Mouse (Mus musculus) hindbrain, embryonic 15.5 days (tissue): Measurements from ENCODE around the gene Arhgap31. TPM values are rescaled to one million over a fixed set of nuclear protein-coding genes. Genes with fewer than 3 reads are reported as not detected.

Experiments
- ATAC-seq: fragments of 200-750 bp; cut with Nextera tagmentation; 2 replicates; pipeline ENCODE4 v1.8.0; 2017; ENCODE audit warnings: low read depth, moderate number of reproducible peaks, moderate TSS enrichment; ENCODE audit not compliant: low FRiP score
- H3K27ac ChIP-seq: fragments of 300-500 bp; sonication (generic); replicated peaks from 2 replicates; pipeline ENCODE4 v1.5.1; 2015; ENCODE audit warnings: mild to moderate bottlenecking, inconsistent platforms
- H3K27me3 ChIP-seq: fragments of 300-500 bp; sonication (generic); 2 replicates; pipeline ENCODE4 v1.6.1; 2015; ENCODE audit warnings: control low read depth, inconsistent platforms
- H3K36me3 ChIP-seq: fragments of 300-500 bp; sonication (generic); 2 replicates; pipeline ENCODE4 v1.6.1; 2015; ENCODE audit warnings: control low read depth, inconsistent platforms
- H3K4me1 ChIP-seq: fragments of 300-500 bp; sonication (generic); replicated peaks from 2 replicates; pipeline ENCODE4 v1.6.1; 2015; ENCODE audit warnings: control low read depth, inconsistent platforms
- H3K4me2 ChIP-seq: fragments of 300-500 bp; sonication (generic); 2 replicates; pipeline ENCODE4 v1.6.1; 2015; ENCODE audit warnings: moderate library complexity, mild to moderate bottlenecking, inconsistent platforms
- H3K4me3 ChIP-seq: fragments of 300-500 bp; sonication (generic); 2 replicates; pipeline ENCODE4 v1.5.1; 2015; ENCODE audit warnings: mild to moderate bottlenecking, inconsistent platforms
- H3K9ac ChIP-seq: fragments of 300-500 bp; sonication (generic); 2 replicates; pipeline ENCODE4 v1.6.1; 2015; ENCODE audit warnings: inconsistent platforms
- H3K9me3 ChIP-seq: fragments of 300-500 bp; sonication (generic); 2 replicates; pipeline ENCODE4 v1.6.1; 2016; ENCODE audit warnings: control low read depth, inconsistent platforms
- WGBS: fragments of 180-500 bp; shearing (Covaris S2); methylation state at CpG from one replicate; pipeline ENCODE4 v1.1.7; 2015; 5-methylcytosine and 5-hydroxymethylcytosine counted together
- polyA plus RNA-seq: library from polyadenylated mRNA; unstranded; fragments of >200 nt; fragmentation: Nextera tagmentation; extraction: Ambion mirVana; gene quantifications from 2 replicates; pipeline ENCODE4 v1.2.1, GENCODE M21; 2015

Arhgap31 gene
- polyA plus RNA-seq, 1 experiment from 2014 or later = 6.4 TPM

DNA sequence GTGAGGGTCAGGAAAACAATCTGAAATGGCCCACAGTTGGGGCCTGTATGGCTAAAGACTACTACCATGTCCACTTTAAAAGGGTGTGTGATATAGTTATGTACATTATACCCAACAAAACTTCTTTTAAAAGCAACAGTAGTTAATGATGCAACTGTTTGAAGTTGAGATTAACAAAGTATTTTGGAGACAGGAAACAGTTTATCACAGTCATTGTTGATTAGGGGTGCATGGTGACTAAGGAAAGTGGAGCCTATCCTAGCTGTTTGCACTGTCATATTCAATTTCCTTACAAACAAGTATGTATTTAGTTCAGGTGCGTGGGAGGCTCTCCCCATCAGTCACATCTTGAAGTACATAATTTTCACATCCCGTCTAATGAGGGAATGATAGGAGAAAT, 47.1 kb downstream of the Arhgap31 start:
- H3K36me3 ChIP-seq = no peaks in the 10 kb centered on the region
- 91% methylated on average over 2 of the region's 2 CpGs for WGBS
- no peak overlapping the region for H3K27ac ChIP-seq
- H3K4me3 ChIP-seq = no peak overlapping the region
- H3K4me1 ChIP-seq = peaks cover 18% of the 10 kb centered on the region
- no peak overlapping the region for H3K9ac ChIP-seq
- ATAC-seq = no peak
- no peaks in the 10 kb centered on the region for H3K27me3 ChIP-seq
- H3K9me3 ChIP-seq = no peaks in the 10 kb centered on the region
- H3K4me2 ChIP-seq = no peak overlapping the region

DNA sequence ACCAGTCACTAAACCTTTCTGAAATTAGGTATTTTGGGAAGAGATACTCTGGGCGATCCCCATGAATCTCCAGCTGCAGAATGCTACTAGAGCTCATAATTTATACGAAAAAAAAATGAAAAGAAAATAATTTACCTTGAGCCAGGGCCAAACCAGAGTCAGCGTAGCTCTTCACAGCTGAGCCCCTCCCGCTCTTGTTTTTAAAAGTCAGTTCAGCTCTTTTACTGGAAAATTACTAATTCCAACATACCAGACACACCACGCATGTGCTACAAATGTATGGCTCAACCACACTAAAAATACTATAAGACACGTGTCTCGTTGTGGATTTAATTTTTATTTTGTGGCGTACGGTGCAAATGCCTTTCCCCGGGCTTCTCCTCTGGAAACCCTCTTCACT, 50.5 kb downstream of the Arhgap31 start:
- Histone ChIP-seq H3K4me2 (no peak overlapping the region), H3K4me3 (no peak overlapping the region), H3K4me1 (no peaks in the 10 kb centered on the region), H3K27ac (no peak overlapping the region), H3K36me3 (no peaks in the 10 kb centered on the region), H3K9me3 (no peaks in the 10 kb centered on the region), H3K27me3 (no peaks in the 10 kb centered on the region), H3K9ac (no peak overlapping the region)
- no peak for ATAC-seq
- WGBS = 87% methylated on average over 10 of the region's 10 CpGs

DNA sequence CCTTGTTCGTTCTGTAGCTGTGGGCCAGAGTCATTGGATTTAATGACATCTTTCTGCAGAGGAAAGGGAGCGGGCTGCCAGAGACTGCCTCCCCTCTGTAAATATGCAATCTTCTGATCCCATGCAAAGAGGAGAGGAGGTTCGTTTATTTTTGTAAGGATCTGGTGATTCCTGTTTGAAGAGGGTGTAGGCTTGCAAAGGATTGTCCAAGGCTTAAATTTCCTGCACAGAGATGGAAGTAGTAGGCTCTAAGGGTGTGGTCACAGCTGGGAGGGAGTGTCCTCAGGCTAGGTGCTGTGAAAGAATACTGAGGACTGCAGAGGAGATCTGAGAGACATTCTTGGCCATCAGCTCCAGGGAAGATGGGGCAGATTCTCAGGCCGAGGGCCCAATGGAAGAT, 58.8 kb downstream of the Arhgap31 start:
- Histone ChIP-seq H3K9me3 (no peaks in the 10 kb centered on the region), H3K4me3 (no peak overlapping the region), H3K36me3 (no peaks in the 10 kb centered on the region), H3K4me1 (no peaks in the 10 kb centered on the region), H3K27ac (no peak overlapping the region), H3K9ac (no peak overlapping the region), H3K4me2 (no peak overlapping the region), H3K27me3 (no peaks in the 10 kb centered on the region)
- no peak for ATAC-seq
- WGBS = 84% methylated on average over 4 of the region's 4 CpGs

DNA sequence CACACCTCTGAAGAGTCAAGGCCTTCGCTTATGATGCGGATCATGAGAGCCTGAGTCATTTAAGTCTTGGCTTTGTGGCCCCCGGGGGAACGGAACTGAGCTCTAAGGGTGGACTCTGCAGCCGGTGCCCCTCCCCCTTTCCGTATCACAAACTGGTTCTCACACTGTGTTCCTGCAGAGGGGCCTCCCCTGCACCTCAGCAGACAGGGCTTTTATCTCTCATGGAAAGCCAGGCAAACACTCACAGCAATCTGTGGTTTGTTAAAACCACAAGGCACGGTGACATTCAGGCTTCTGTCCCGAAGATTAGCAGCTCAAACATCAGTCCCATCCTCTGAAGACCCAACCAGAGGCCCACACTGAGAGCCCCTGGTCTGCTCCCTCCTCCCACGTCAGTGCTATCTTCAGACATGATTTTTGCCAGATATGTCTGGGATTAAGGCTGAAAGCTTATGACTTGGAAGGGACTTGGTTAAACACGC, 59.6 kb downstream of the Arhgap31 start:
- Histone ChIP-seq H3K9me3 (no peaks in the 10 kb centered on the region), H3K4me1 (no peaks in the 10 kb centered on the region), H3K27ac (peak overlapping the region; percentile 38; the same call in 1 of the 2 replicates), H3K4me2 (no peak overlapping the region), H3K4me3 (no peak overlapping the region), H3K36me3 (no peaks in the 10 kb centered on the region), H3K9ac (no peak overlapping the region), H3K27me3 (no peaks in the 10 kb centered on the region)
- no peak for ATAC-seq
- WGBS = 54% methylated on average over 10 of the region's 10 CpGs

DNA sequence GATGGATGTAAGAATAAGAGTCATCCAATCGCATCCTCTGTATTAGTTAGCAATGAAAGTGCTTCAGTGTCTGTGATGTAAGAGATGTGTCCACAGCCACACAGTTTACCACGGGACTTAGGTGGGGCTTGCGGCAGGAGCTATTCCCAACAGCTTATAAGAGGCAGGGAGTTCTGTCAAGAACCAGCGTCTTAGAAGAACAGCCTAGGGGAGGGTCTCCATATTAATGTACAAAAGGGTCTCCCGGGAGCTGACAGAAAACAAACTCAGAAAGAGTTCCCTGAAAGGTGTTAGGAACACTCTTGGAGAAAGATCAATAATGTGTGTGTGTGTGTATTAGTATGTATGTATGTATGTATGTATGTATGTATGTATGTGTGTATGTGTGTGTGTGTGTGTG, 60.4 kb downstream of the Arhgap31 start:
- 82% methylated on average over 5 of the region's 5 CpGs for WGBS
- H3K4me1 ChIP-seq = no peaks in the 10 kb centered on the region
- H3K9me3 ChIP-seq = no peaks in the 10 kb centered on the region
- no peaks in the 10 kb centered on the region for H3K36me3 ChIP-seq
- no peak overlapping the region for H3K27ac ChIP-seq
- H3K9ac ChIP-seq = no peak overlapping the region
- ATAC-seq = no peak
- H3K4me2 ChIP-seq = no peak overlapping the region
- no peak overlapping the region for H3K4me3 ChIP-seq
- H3K27me3 ChIP-seq = no peaks in the 10 kb centered on the region

DNA sequence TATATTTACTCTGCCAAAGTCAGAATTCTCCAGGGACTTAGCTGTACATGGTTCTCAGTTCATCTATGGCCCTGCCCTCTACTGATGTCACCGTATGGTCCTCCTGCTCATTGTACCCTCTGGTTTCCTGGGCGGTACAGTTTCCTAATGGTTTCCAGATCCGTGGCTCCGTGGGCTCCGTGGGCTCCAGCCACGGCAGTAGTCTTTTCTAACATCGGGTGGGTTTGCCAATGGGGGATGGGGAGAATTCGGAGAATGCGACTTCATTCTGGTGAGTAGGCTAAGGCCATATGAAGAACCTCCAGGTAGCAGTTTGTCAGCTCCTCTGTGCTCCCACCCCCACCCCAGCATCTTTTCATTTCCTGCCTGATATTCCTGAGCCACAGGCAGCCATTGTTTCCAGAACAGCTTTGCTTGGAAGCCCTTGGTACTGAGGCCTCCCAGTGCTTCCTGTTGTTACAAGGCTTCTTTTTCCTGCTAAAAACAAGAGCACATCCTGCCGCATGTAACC, 61.3 kb downstream of the Arhgap31 start:
- no peak overlapping the region for H3K4me2 ChIP-seq
- ATAC-seq = no peak
- 81% methylated on average over 10 of the region's 10 CpGs for WGBS
- H3K36me3 ChIP-seq = no peaks in the 10 kb centered on the region
- 0 out of 2 replicates have a peak overlapping the region, but pooled peaks have one; percentile 23 for H3K27ac ChIP-seq
- no peak overlapping the region for H3K9ac ChIP-seq
- H3K4me1 ChIP-seq = no peaks in the 10 kb centered on the region
- H3K4me3 ChIP-seq = no peak overlapping the region
- no peaks in the 10 kb centered on the region for H3K9me3 ChIP-seq
- no peaks in the 10 kb centered on the region for H3K27me3 ChIP-seq

DNA sequence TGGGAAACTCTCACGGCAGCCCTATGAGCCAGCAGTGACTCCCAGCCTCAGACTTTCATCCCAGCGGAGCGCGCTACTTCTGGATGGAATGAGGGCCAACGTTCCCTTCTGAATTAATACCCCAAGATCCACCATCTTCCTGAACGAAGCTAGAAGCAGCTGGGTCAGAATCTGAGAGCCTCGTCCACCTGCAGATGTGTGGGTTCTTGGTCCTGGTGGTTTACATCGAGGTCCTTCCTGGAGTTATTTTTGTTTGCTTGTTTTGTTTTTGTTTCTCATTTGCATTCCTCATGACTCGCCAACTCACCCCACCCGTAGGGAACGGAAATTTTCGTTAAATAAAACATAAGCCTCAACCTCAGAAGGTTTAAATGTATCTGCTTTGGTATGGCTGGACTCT, 61.8 kb downstream of the Arhgap31 start:
- ATAC-seq = no peak
- Histone ChIP-seq H3K27me3 (no peaks in the 10 kb centered on the region), H3K9ac (no peak overlapping the region), H3K4me2 (no peak overlapping the region), H3K9me3 (no peaks in the 10 kb centered on the region), H3K36me3 (no peaks in the 10 kb centered on the region), H3K4me3 (no peak overlapping the region), H3K27ac (0 out of 2 replicates have a peak overlapping the region, but pooled peaks have one; percentile 23), H3K4me1 (no peaks in the 10 kb centered on the region)
- WGBS = 92% methylated on average over 12 of the region's 12 CpGs

DNA sequence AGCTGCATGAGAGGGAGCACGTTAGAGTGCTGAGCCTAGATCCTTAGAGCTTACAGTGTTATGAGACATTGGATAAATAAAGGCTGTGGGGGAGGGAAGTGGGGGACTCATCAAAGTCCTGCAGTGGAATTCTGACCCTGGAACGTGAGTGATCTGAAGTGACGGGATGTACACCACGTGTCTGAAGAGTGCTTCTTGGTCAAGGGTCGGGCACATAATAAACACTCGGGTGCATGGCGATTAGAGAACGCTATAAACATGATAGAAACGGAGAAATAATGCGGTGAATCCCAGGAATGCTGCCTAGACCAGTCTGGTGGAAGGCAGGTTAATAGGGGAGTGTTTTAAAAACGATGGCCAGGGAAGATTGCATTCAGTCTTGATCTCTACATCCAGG, 63.6 kb downstream of the Arhgap31 start:
- no peaks in the 10 kb centered on the region for H3K4me1 ChIP-seq
- H3K36me3 ChIP-seq = no peaks in the 10 kb centered on the region
- no peak overlapping the region for H3K9ac ChIP-seq
- no peak overlapping the region for H3K4me3 ChIP-seq
- no peak overlapping the region for H3K27ac ChIP-seq
- ATAC-seq = no peak
- H3K9me3 ChIP-seq = no peaks in the 10 kb centered on the region
- no peaks in the 10 kb centered on the region for H3K27me3 ChIP-seq
- H3K4me2 ChIP-seq = no peak overlapping the region
- 89% methylated on average over 11 of the region's 11 CpGs for WGBS

DNA sequence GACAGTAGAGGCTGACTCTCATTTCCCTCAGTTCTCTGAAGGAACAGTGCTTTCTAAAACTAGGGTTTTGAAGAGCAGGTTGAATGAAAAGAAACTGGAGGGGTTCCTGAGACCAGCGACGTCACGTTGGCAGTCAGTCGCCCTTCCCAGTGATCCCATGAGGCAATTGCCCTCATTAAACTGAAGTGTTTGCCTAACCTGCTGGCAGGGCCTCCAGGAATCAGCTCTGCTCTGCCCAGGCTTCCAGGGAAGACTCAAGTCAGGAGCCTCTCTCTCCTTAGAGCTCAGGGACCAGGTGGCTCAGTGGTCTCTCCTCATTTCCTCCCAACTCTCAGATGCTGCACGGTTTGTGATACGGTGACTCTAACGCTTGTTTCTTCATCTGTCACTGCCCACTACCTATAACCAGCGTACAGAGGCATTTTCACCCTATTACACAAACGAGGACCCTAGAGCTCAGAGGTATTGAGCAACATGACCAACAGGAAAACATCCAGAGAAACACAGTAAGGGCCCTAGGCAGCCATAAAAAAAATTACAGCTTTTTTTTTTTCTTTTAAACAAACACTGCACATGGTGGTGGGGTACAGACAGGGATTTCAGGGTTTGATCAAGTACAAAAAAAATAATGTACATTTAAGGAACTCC, 64.2 kb downstream of the Arhgap31 start:
- no peak for ATAC-seq
- H3K4me1 ChIP-seq = no peaks in the 10 kb centered on the region
- no peaks in the 10 kb centered on the region for H3K27me3 ChIP-seq
- no peak overlapping the region for H3K27ac ChIP-seq
- H3K4me3 ChIP-seq = no peak overlapping the region
- WGBS = 87% methylated on average over 9 of the region's 9 CpGs
- no peaks in the 10 kb centered on the region for H3K9me3 ChIP-seq
- H3K9ac ChIP-seq = no peak overlapping the region
- H3K36me3 ChIP-seq = no peaks in the 10 kb centered on the region
- no peak overlapping the region for H3K4me2 ChIP-seq

DNA sequence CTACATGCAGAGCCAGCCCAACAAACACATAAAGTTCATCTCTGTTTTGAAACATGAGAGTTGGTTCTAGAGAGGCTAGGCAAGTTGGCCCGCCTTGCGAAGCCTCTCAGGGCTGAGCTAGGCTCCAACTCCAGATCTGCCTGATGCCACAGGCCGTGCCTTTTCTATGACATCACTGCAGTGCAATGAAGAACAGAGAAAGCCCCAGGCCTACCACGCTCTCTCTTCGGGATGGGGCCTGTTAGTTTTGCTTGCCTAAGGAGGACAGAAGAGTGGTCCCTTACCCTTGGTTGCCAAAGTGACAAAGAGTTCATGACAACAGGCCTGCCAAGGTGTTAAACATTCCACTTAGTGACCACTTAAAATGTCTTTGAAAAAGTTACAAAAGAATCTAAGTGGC, 64.9 kb downstream of the Arhgap31 start:
- no peaks in the 10 kb centered on the region for H3K9me3 ChIP-seq
- H3K9ac ChIP-seq = no peak overlapping the region
- no peak overlapping the region for H3K4me3 ChIP-seq
- H3K27me3 ChIP-seq = no peaks in the 10 kb centered on the region
- H3K27ac ChIP-seq = no peak overlapping the region
- H3K4me1 ChIP-seq = no peaks in the 10 kb centered on the region
- H3K4me2 ChIP-seq = no peak overlapping the region
- no peak for ATAC-seq
- 93% methylated on average over 5 of the region's 5 CpGs for WGBS
- no peaks in the 10 kb centered on the region for H3K36me3 ChIP-seq

DNA sequence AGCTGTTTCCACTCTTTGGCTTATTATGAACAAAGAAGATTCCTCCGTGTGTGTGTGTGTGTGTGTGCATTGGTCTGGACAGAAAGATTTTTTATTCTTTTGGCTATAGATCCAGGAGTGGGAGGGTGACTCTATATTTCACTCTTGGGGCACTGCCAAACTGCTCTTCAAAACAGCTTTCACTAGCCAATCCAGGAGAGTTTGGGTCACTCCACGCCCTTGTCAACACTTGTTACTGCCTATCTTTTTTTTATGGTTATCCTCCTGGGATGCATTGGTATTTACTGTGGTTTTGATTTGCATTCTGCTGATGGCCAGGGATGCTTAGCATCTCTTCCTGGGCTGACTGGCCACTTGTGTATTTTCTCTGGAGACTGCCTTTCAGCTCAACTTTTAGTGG, 68.6 kb downstream of the Arhgap31 start:
- Histone ChIP-seq H3K4me1 (no peaks in the 10 kb centered on the region), H3K4me2 (no peak overlapping the region), H3K27ac (no peak overlapping the region), H3K9ac (no peak overlapping the region), H3K4me3 (no peak overlapping the region), H3K36me3 (no peaks in the 10 kb centered on the region), H3K27me3 (no peaks in the 10 kb centered on the region), H3K9me3 (no peaks in the 10 kb centered on the region)
- ATAC-seq = no peak
- 65% methylated on average over 2 of the region's 2 CpGs for WGBS

DNA sequence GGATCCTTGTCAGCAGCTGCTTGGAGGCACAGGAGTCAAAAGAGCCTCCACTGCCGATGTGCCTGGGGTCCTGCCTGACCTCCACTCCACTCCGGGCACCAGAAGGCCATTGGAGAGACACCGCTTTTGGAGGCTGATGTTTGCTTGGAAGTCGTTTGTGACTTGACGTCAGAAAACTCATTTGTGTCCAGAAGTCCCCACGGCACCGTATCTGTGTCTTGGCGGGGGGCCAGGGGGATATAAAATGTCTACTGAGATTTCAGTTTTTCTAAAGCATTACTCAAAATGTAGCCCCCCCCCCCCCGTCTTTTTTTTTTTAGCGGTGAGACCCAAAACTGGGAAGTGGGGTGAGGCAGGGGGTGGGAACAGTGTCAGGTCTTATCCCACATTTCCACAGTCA, 76.0 kb downstream of the Arhgap31 start:
- Histone ChIP-seq H3K27me3 (no peaks in the 10 kb centered on the region), H3K4me3 (no peak overlapping the region), H3K4me1 (no peaks in the 10 kb centered on the region), H3K9ac (no peak overlapping the region), H3K36me3 (no peaks in the 10 kb centered on the region), H3K27ac (no peak overlapping the region), H3K9me3 (no peaks in the 10 kb centered on the region), H3K4me2 (no peak overlapping the region)
- 74% methylated on average over 10 of the region's 10 CpGs for WGBS
- no peak for ATAC-seq

DNA sequence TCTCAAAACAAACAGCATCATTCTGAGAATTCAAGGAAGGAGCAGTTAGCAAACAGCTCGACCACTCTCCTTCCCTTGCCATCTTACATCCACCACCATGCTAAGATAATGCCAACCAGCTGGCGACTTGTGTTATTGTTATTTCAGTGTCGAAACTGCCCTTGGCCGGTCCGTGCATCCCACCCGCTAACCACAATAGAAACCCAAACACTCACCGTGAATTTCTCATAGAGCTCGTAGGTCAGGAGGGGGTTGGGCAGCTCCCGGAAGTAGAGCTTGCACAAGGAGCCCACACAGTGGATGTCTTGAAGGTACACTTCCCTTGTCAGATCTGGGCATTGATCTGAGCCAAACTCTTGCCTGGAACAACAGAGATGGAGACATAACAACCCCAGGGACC, 76.4 kb downstream of the Arhgap31 start:
- no peak overlapping the region for H3K27ac ChIP-seq
- H3K4me3 ChIP-seq = no peak overlapping the region
- H3K36me3 ChIP-seq = no peaks in the 10 kb centered on the region
- no peak overlapping the region for H3K4me2 ChIP-seq
- no peaks in the 10 kb centered on the region for H3K9me3 ChIP-seq
- no peak for ATAC-seq
- 78% methylated on average over 9 of the region's 9 CpGs for WGBS
- H3K4me1 ChIP-seq = no peaks in the 10 kb centered on the region
- H3K27me3 ChIP-seq = no peaks in the 10 kb centered on the region
- H3K9ac ChIP-seq = no peak overlapping the region
